Mouse (Mus musculus): Measurements from ENCODE around the gene Cbfb. TPM values are rescaled to one million over a fixed set of nuclear protein-coding genes. Genes with fewer than 3 reads are reported as not detected.
A peak's percentile ranks its signal among the peaks of the same experiment; 100 is the strongest.
"Not testable (repeated sequence)": the region's sequence is repeated elsewhere in the genome, so short reads cannot be mapped to it uniquely, and the experiment has no call there.

Gene Cbfb
- polyA plus RNA-seq, 1 experiment, result 0.06 TPM

- Histone ChIP-seq H3K4me1 (ENCODE audit: control insufficient read depth) (peaks cover 9% of the 10 kb centered on the region), H3K36me3 (ENCODE audit: control insufficient read depth) (no peaks in the 10 kb centered on the region), H3K4me3 (replicated peaks) (no peak overlapping the region), H3K9me3 (ENCODE audit: control insufficient read depth, low read length) (no peaks in the 10 kb centered on the region), H3K27me3 (ENCODE audit: control insufficient read depth) (no peaks in the 10 kb centered on the region)
- TF ChIP-seq TAL1 (IDR thresholded peaks at IDR 0.05; ENCODE audit: low read length) (no peak), GATA1 (IDR thresholded peaks at IDR 0.05; ENCODE audit: low read length) (no peak)
Measured at GRCm38 (mm10) chr8:105209153-105210110, 39.0 kb downstream of the Cbfb start.

GRCm38 (mm10) chr8:105214104-105214503, 43.6 kb downstream of the Cbfb start:
- Histone ChIP-seq H3K36me3 (ENCODE audit: control insufficient read depth) (no peaks in the 10 kb centered on the region; the same call in 1 of the 2 replicates), H3K9me3 (ENCODE audit: control insufficient read depth, low read length) (no peaks in the 10 kb centered on the region), H3K4me3 (replicated peaks) (no peak overlapping the region), H3K27me3 (ENCODE audit: control insufficient read depth) (no peaks in the 10 kb centered on the region), H3K4me1 (ENCODE audit: control insufficient read depth) (peaks cover 7% of the 10 kb centered on the region)
- no peak for TF ChIP-seq TAL1 (IDR thresholded peaks at IDR 0.05; ENCODE audit: low read length)
- no peak for TF ChIP-seq GATA1 (IDR thresholded peaks at IDR 0.05; ENCODE audit: low read length)

DNA sequence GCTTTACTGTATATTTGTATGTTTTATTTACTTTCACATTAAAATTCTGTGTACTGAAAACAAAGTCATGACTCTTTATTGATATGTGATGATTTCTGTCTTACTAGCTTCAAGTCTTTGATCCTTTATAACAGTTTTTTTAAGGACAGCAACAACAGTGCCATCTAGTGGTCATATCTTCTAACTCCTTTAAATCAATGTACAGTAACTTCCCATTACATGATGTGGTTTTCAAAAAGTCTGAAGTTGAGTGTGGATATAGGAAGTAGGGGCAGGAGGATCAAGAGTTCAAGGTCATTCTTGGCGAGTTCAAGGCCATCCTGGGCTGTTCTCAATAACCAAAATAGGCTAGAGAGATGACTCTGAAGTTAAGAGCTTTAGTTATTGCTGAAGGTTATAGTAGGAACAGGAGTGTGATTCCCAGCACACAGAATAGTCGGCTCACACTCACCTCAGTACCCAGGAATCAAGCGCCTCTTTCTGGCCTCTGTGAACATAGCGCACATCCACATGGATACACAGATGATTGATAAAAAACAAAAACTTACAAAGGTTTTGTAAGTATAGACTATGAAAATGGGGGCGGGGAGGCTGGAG, 47.5 kb downstream of the Cbfb start:
- H3K9me3 ChIP-seq (ENCODE audit: control insufficient read depth, low read length), result no peaks in the 10 kb centered on the region
- H3K27me3 ChIP-seq (ENCODE audit: control insufficient read depth), result no peaks in the 10 kb centered on the region
- H3K4me3 ChIP-seq (replicated peaks), result no peak overlapping the region
- H3K36me3 ChIP-seq (ENCODE audit: control insufficient read depth), result no peaks in the 10 kb centered on the region; the same call in 1 of the 2 replicates
- no peaks in the 10 kb centered on the region for H3K4me1 ChIP-seq (ENCODE audit: control insufficient read depth)
- TF ChIP-seq TAL1 (IDR thresholded peaks at IDR 0.05; ENCODE audit: low read length), result no peak
- no peak for TF ChIP-seq GATA1 (IDR thresholded peaks at IDR 0.05; ENCODE audit: low read length)

DNA sequence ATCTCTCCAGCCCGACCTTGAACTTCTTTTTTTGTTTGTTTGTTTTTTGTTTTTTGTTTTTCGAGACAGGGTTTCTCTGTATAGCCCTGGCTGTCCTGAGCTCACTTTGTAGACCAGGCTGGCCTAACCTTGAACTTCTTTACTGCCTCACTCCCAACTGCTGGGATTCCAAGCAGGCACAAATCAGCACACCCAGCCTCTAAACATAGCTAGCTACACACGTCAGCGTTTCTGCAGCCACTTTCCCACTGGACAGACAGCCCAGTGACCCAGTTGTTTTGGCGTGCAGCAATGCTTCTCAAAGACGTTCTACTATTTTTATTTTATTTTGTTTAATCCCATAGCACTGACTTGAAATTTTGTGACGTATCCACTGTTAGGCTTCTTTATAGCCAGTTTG, 53.4 kb downstream of the Cbfb start:
- TF ChIP-seq TAL1 (IDR thresholded peaks at IDR 0.05; ENCODE audit: low read length) (no peak), GATA1 (IDR thresholded peaks at IDR 0.05; ENCODE audit: low read length) (no peak)
- peaks cover 16% of the 10 kb centered on the region for H3K36me3 ChIP-seq (ENCODE audit: control insufficient read depth)
- H3K9me3 ChIP-seq (ENCODE audit: control insufficient read depth, low read length), result no peaks in the 10 kb centered on the region
- H3K4me3 ChIP-seq (replicated peaks), result no peak overlapping the region
- peaks cover 35% of the 10 kb centered on the region for H3K4me1 ChIP-seq (ENCODE audit: control insufficient read depth)
- H3K27me3 ChIP-seq (ENCODE audit: control insufficient read depth), result no peaks in the 10 kb centered on the region

GRCm38 (mm10) chr8:105224413-105225271, 54.2 kb downstream of the Cbfb start, which contains the start of gene D230025D16Rik:
D230025D16Rik (plus strand) TSS chr8:105225145.
- Histone ChIP-seq H3K36me3 (ENCODE audit: control insufficient read depth) (peaks cover 24% of the 10 kb centered on the region), H3K4me1 (ENCODE audit: control insufficient read depth) (peaks cover 36% of the 10 kb centered on the region), H3K9me3 (ENCODE audit: control insufficient read depth, low read length) (no peaks in the 10 kb centered on the region), H3K4me3 (replicated peaks) (peak within 1 kb of the TSS; percentile 67), H3K27me3 (ENCODE audit: control insufficient read depth) (no peaks in the 10 kb centered on the region)
- TF ChIP-seq TAL1 (IDR thresholded peaks at IDR 0.05; ENCODE audit: low read length), result no peak

- no peaks in the 10 kb centered on the region for H3K9me3 ChIP-seq (ENCODE audit: control insufficient read depth, low read length)
- TF ChIP-seq GATA1 (IDR thresholded peaks at IDR 0.05; ENCODE audit: low read length), result no peak
- TF ChIP-seq TAL1 (IDR thresholded peaks at IDR 0.05; ENCODE audit: low read length), result no peak
- peaks cover 41% of the 10 kb centered on the region for H3K4me1 ChIP-seq (ENCODE audit: control insufficient read depth)
- H3K4me3 ChIP-seq (replicated peaks), result peak overlapping the region; percentile 67
- H3K36me3 ChIP-seq (ENCODE audit: control insufficient read depth), result peaks cover 30% of the 10 kb centered on the region
- no peaks in the 10 kb centered on the region for H3K27me3 ChIP-seq (ENCODE audit: control insufficient read depth)
Measured at GRCm38 (mm10) chr8:105225272-105225593, 54.8 kb downstream of the Cbfb start.

- Histone ChIP-seq H3K36me3 (ENCODE audit: control insufficient read depth) (peaks cover 35% of the 10 kb centered on the region), H3K4me3 (replicated peaks) (peak overlapping the region; percentile 67), H3K9me3 (ENCODE audit: control insufficient read depth, low read length) (no peaks in the 10 kb centered on the region), H3K4me1 (ENCODE audit: control insufficient read depth) (peaks cover 46% of the 10 kb centered on the region), H3K27me3 (ENCODE audit: control insufficient read depth) (no peaks in the 10 kb centered on the region)
- TF ChIP-seq TAL1 (IDR thresholded peaks at IDR 0.05; ENCODE audit: low read length) (no peak), GATA1 (IDR thresholded peaks at IDR 0.05; ENCODE audit: low read length) (no peak)
Measured at GRCm38 (mm10) chr8:105225917-105226316, 55.4 kb downstream of the Cbfb start.

DNA sequence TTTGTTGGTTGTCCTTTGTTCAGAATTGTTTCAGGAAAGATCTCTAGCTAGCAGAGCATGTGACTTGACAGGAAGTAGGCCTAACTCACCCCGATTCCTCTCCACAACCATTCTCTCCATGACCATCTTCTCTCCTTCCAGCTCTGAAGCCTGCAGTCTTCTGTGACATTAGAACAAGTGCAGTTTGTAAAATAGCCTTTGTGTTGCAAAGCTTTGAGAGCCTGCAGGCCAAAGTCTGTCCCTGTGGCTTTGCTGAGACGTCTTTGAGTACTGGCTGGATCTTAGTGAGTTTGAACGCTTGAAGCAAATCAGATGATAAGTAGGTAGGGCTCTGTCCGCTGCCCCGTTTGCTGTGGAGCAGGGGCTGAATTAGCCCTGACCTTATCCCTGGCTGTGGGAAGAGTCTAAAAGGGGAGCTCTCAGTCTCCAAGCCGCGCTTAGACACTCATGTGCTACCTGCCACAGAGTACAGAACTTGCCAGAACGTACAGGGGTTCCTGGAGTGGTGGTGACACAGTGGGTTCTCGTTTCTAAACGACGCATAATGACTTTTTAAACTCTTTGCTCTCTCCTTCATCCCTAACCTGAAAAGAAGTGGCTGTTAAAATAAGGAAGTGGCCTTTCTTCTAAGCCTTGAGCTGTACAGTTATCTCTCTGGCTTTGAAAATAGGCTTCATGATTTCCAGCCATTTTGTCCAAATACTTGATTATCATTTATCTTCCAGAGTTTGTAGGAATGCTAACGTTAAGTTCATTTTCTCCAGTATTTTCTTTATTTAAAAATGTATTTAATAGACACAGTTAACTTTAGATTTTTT, 61.2 kb downstream of the Cbfb start:
- H3K36me3 ChIP-seq (ENCODE audit: control insufficient read depth), result peaks cover 85% of the 10 kb centered on the region
- H3K9me3 ChIP-seq (ENCODE audit: control insufficient read depth, low read length), result no peaks in the 10 kb centered on the region
- H3K4me3 ChIP-seq (replicated peaks), result no peak overlapping the region
- no peaks in the 10 kb centered on the region for H3K27me3 ChIP-seq (ENCODE audit: control insufficient read depth)
- H3K4me1 ChIP-seq (ENCODE audit: control insufficient read depth), result peaks cover 60% of the 10 kb centered on the region
- no peak for TF ChIP-seq GATA1 (IDR thresholded peaks at IDR 0.05; ENCODE audit: low read length)
- TF ChIP-seq TAL1 (IDR thresholded peaks at IDR 0.05; ENCODE audit: low read length), result no peak

DNA sequence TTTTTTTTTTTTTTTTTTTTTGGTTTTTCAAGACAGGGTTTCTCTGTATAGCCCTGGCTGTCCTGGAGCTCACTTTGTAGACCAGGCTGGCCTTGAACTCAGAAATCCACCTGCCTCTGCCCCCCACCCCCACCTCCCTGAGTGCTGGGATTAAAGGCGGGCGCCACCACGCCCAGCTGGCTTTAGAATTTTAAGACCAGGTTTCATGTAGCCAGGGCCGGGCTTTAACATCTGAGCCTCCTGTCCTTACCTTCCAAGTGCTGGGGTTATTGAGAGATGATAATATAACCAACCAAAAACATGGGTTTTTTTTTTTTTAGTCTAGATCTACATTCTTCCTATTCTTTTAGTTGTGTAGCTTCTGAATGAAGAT, 61.8 kb downstream of the Cbfb start:
- H3K4me3 ChIP-seq (replicated peaks); H3K9me3 ChIP-seq (ENCODE audit: control insufficient read depth, low read length); H3K27me3 ChIP-seq (ENCODE audit: control insufficient read depth): not testable (repeated sequence)
- H3K4me1 ChIP-seq (ENCODE audit: control insufficient read depth), result peaks cover 54% of the 10 kb centered on the region
- H3K36me3 ChIP-seq (ENCODE audit: control insufficient read depth), result peaks cover 86% of the 10 kb centered on the region

Measured in erythroblast, embryonic 14.5 days (primary cell).